Mouse (Mus musculus) adrenal gland, postnatal 25 days (tissue): ENCODE results near the gene Olfr1382. TPM values are rescaled to one million over a fixed set of nuclear protein-coding genes. Genes with fewer than 3 reads are reported as not detected.
"Not testable (repeated sequence)": the region's sequence is repeated elsewhere in the genome, so short reads cannot be mapped to it uniquely, and the experiment has no call there.

Source experiments
- DNase-seq: peaks from one replicate; pipeline ENCODE4 v3.0.0; 2021; ENCODE audit warnings: mixed read lengths
- long read RNA-seq: library from polyadenylated mRNA; stranded (forward); transcript quantifications from one replicate; pipeline ENCODE4 v2.0.0, GENCODE M21; 2021
- total RNA-seq: library from RNA; stranded (reverse); gene quantifications from 2 replicates; pipeline ENCODE4 v1.2.3, GENCODE M21; 2021

Gene Olfr1382
- total RNA-seq, result not detected in 2 replicates
- long read RNA-seq, result 0 reads

- DNase-seq, result no peak
Observed at GRCm38 (mm10) chr11:49527947-49528346, at the start of gene Olfr1382. Gene Olfr1382, plus strand, starts transcription at chr11:49528247.

GRCm38 (mm10) chr11:49485973-49486372 is 42.1 kb upstream of the Olfr1382 start:
- no peak for DNase-seq

- not testable (repeated sequence) for DNase-seq
Observed at GRCm38 (mm10) chr11:49488770-49489169, 39.3 kb upstream of the Olfr1382 start, which contains the start of gene Olfr1385. Gene Olfr1385, plus strand, starts transcription at chr11:49489070.

- DNase-seq, result no peak
Observed at GRCm38 (mm10) chr11:49518086-49518485, 10.0 kb upstream of the Olfr1382 start.

GRCm38 (mm10) chr11:49519348-49519747 is 8.7 kb upstream of the Olfr1382 start, which contains the start of gene Olfr1383:
Gene Olfr1383, plus strand, starts transcription at chr11:49519648.
- no peak for DNase-seq

GRCm38 (mm10) chr11:49532761-49533160 is 4.7 kb downstream of the Olfr1382 start:
- no peak for DNase-seq

GRCm38 (mm10) chr11:49536631-49537030 is 8.6 kb downstream of the Olfr1382 start:
- not testable (repeated sequence) for DNase-seq

- DNase-seq, result not testable (repeated sequence)
Observed at GRCm38 (mm10) chr11:49543149-49543548, 15.1 kb downstream of the Olfr1382 start, which contains the start of gene Olfr1381. Gene Olfr1381, plus strand, starts transcription at chr11:49543449.

GRCm38 (mm10) chr11:49554033-49554432 is 26.0 kb downstream of the Olfr1382 start:
- not testable (repeated sequence) for DNase-seq

GRCm38 (mm10) chr11:49556578-49556977 is 28.5 kb downstream of the Olfr1382 start, which contains the start of gene Olfr1380:
Gene Olfr1380, plus strand, starts transcription at chr11:49556878.
- not testable (repeated sequence) for DNase-seq

- DNase-seq, result not testable (repeated sequence)
Observed at GRCm38 (mm10) chr11:49575054-49575453, 47.0 kb downstream of the Olfr1382 start.

- not testable (repeated sequence) for DNase-seq
Observed at GRCm38 (mm10) chr11:49580452-49580851, 52.4 kb downstream of the Olfr1382 start.

Other genes with a start within 250 kb of the Olfr1382 start
- not detected in 2 replicates for gene Olfr1393, start 249.9 kb upstream of the Olfr1382 start, total RNA-seq
- not detected in 2 replicates for gene Olfr1392, start 243.0 kb upstream of the Olfr1382 start, total RNA-seq
- gene Olfr10, start 223.5 kb upstream of the Olfr1382 start, total RNA-seq, result not detected in 2 replicates
- gene Olfr1391, start 205.5 kb upstream of the Olfr1382 start, total RNA-seq, result not detected in 2 replicates
- not detected in 2 replicates for gene Olfr1390, start 193.1 kb upstream of the Olfr1382 start, total RNA-seq
- gene Olfr1389, start 105.2 kb upstream of the Olfr1382 start, total RNA-seq, result not detected in 2 replicates
- gene Olfr1388, start 91.6 kb upstream of the Olfr1382 start, total RNA-seq, result 0.09 TPM in 1 of 2 replicates, not detected in the other
- gene Olfr1387, start 72.9 kb upstream of the Olfr1382 start, total RNA-seq, result not detected in 2 replicates
- gene Olfr1386, start 63.2 kb upstream of the Olfr1382 start, total RNA-seq, result not detected in 2 replicates
- not detected in 2 replicates for gene Olfr1385, start 39.2 kb upstream of the Olfr1382 start, total RNA-seq
- not detected in 2 replicates for gene Olfr1384, start 21.5 kb upstream of the Olfr1382 start, total RNA-seq
- 1.9 TPM in 1 of 2 replicates, not detected in the other for gene Olfr1383, start 8.6 kb upstream of the Olfr1382 start, total RNA-seq
- gene Olfr1381, start 15.2 kb downstream of the Olfr1382 start, total RNA-seq, result not detected in 2 replicates
- gene Olfr1380, start 28.6 kb downstream of the Olfr1382 start, total RNA-seq, result not detected in 2 replicates
- 15.3 and 20.1 TPM in 2 replicates for gene Flt4, start 81.0 kb downstream of the Olfr1382 start, total RNA-seq
- gene Scgb3a1, start 135.4 kb downstream of the Olfr1382 start, total RNA-seq, result not detected in 2 replicates
- 53.0 and 58.6 TPM in 2 replicates for gene Cnot6, start 184.5 kb downstream of the Olfr1382 start, total RNA-seq